In genomic region chr10:7070100-7070835, GRCm38 (mm10) we compare ENCODE assay signal across 18 mouse cellular contexts. TPM values are rescaled to one million over a fixed set of nuclear protein-coding genes. Genes with fewer than 3 reads are reported as not detected.
A peak's percentile ranks its signal among the peaks of the same experiment; 100 is the strongest.
DNase-seq lines count a peak whose midpoint lies in the region; ATAC-seq and TF ChIP-seq lines count a peak whose summit lies in the region.
"Had no signal": no experiment of that assay in that cellular context is flagged by ENCODE, and none has a peak within 500 bp of the region (broad histone marks: within the 10 kb centered on the region; RNA-seq: fewer than 3 reads in every experiment).

No protein-coding gene starts in this region.

- TF ChIP-seq CTCF in forebrain, postnatal 0 days (IDR thresholded peaks at IDR 0.05; ENCODE audit: low read depth) = no peak

- H3K27me3 ChIP-seq in forebrain, embryonic 13.5 days = no peaks in the 10 kb centered on the region
- H3K27me3 ChIP-seq in forebrain, postnatal 0 days (ENCODE audit: insufficient read depth, low read length) = no peaks in the 10 kb centered on the region
- H3K27me3 ChIP-seq in midbrain, embryonic 12.5 days = no peaks in the 10 kb centered on the region
- H3K27me3 ChIP-seq in neural tube, embryonic 15.5 days (replicated peaks) = no peaks in the 10 kb centered on the region
- H3K27me3 ChIP-seq: embryonic facial prominence, embryonic 13.5 days had no signal

- no peaks in the 10 kb centered on the region for H3K4me1 ChIP-seq in forebrain, embryonic 13.5 days
- no peaks in the 10 kb centered on the region for H3K4me1 ChIP-seq in forebrain, postnatal 0 days (ENCODE audit: insufficient read depth)
- peaks cover 7% of the 10 kb centered on the region; the same call in 1 of the 2 replicates for H3K4me1 ChIP-seq in midbrain, embryonic 12.5 days
- H3K4me1 ChIP-seq in neural tube, embryonic 15.5 days = peaks cover 10% of the 10 kb centered on the region; the same call in 1 of the 2 replicates
- H3K4me1 ChIP-seq: embryonic facial prominence, embryonic 13.5 days had no signal

- no peak overlapping the region for H3K4me2 ChIP-seq in forebrain, embryonic 13.5 days
- no peak overlapping the region for H3K4me2 ChIP-seq in forebrain, postnatal 0 days (ENCODE audit: low read depth)
- H3K4me2 ChIP-seq in midbrain, embryonic 12.5 days (replicated peaks) = peak overlapping the region; percentile 9; the same call in 1 of the 2 replicates
- H3K4me2 ChIP-seq in neural tube, embryonic 15.5 days = no peak overlapping the region
- H3K4me2 ChIP-seq: embryonic facial prominence, embryonic 13.5 days had no signal

- H3K9me3 ChIP-seq in forebrain, embryonic 13.5 days (replicated peaks) = no peaks in the 10 kb centered on the region
- H3K9me3 ChIP-seq in forebrain, postnatal 0 days (ENCODE audit: low read length) = no peaks in the 10 kb centered on the region
- no peaks in the 10 kb centered on the region for H3K9me3 ChIP-seq in midbrain, embryonic 12.5 days
- H3K9me3 ChIP-seq in neural tube, embryonic 15.5 days (replicated peaks) = no peaks in the 10 kb centered on the region
- H3K9me3 ChIP-seq: embryonic facial prominence, embryonic 13.5 days had no signal

- no peak for DNase-seq in forebrain, postnatal 0 days
- no peak for DNase-seq in frontal cortex, postnatal 36 days (ENCODE audit: low spot score in 2 of 2)
- DNase-seq in left cerebral cortex, postnatal 14 days (ENCODE audit: low spot score in 2 of 2) = no peak
- DNase-seq: adrenal gland, postnatal 10 days; cerebellum, adult 8-10 months; gastrocnemius, postnatal 14 days; heart, postnatal 10 days; liver; lung, adult 2 months; right cerebral cortex, postnatal 25 days had no signal

- H3K4me3 ChIP-seq in forebrain, embryonic 13.5 days = no peak overlapping the region
- H3K4me3 ChIP-seq in forebrain, postnatal 0 days (ENCODE audit: low read depth, low read length) = no peak overlapping the region
- H3K4me3 ChIP-seq in midbrain, embryonic 12.5 days = no peak overlapping the region
- H3K4me3 ChIP-seq in neural tube, embryonic 15.5 days (replicated peaks) = no peak overlapping the region
- H3K4me3 ChIP-seq: embryonic facial prominence, embryonic 13.5 days had no signal

- ATAC-seq in forebrain, embryonic 13.5 days = peak; percentile 70; the same call in 1 of the 2 replicates
- peak; percentile 83 for ATAC-seq in forebrain, postnatal 0 days
- ATAC-seq in midbrain, embryonic 12.5 days (ENCODE audit: low FRiP score, low read depth) = peak; percentile 87
- ATAC-seq in neural tube, embryonic 15.5 days (ENCODE audit: low FRiP score) = peak; percentile 57; the same call in 1 of the 2 replicates
- no peak for ATAC-seq in megakaryocyte, adult 5-6 weeks (ENCODE audit: poor library complexity, severe bottlenecking)
- ATAC-seq: CD4-positive, CD25-positive, alpha-beta regulatory T cell, adult 4 months had no signal

- no peak overlapping the region for H3K27ac ChIP-seq in forebrain, embryonic 13.5 days
- H3K27ac ChIP-seq in forebrain, postnatal 0 days (ENCODE audit: low read depth, low read length) = no peak overlapping the region
- no peak overlapping the region for H3K27ac ChIP-seq in midbrain, embryonic 12.5 days (replicated peaks)
- no peak overlapping the region for H3K27ac ChIP-seq in neural tube, embryonic 15.5 days (replicated peaks)
- H3K27ac ChIP-seq: embryonic facial prominence, embryonic 13.5 days had no signal

- H3K36me3 ChIP-seq in forebrain, embryonic 13.5 days (ENCODE audit: poor library complexity, severe bottlenecking) = no peaks in the 10 kb centered on the region
- H3K36me3 ChIP-seq in forebrain, postnatal 0 days (ENCODE audit: insufficient read depth) = no peaks in the 10 kb centered on the region
- H3K36me3 ChIP-seq in midbrain, embryonic 12.5 days = no peaks in the 10 kb centered on the region
- no peaks in the 10 kb centered on the region for H3K36me3 ChIP-seq in neural tube, embryonic 15.5 days
- H3K36me3 ChIP-seq: embryonic facial prominence, embryonic 13.5 days had no signal

- intact Hi-C loops in left cerebral cortex, postnatal 14 days (cut with DNase I) = no loop called here

- H3K9ac ChIP-seq in forebrain, embryonic 13.5 days = no peak overlapping the region
- no peak overlapping the region for H3K9ac ChIP-seq in forebrain, postnatal 0 days
- no peak overlapping the region for H3K9ac ChIP-seq in midbrain, embryonic 12.5 days (replicated peaks)
- no peak overlapping the region for H3K9ac ChIP-seq in neural tube, embryonic 15.5 days (replicated peaks)
- H3K9ac ChIP-seq: embryonic facial prominence, embryonic 13.5 days had no signal

- 46% methylated on average over 8 of the region's 8 CpGs for WGBS in forebrain, embryonic 13.5 days
- 33% methylated on average over 8 of the region's 8 CpGs for WGBS in forebrain, postnatal 0 days
- 39% methylated on average over 8 of the region's 8 CpGs for WGBS in midbrain, embryonic 12.5 days
- 59% methylated on average over 8 of the region's 8 CpGs for whole genome bisulfite sequencing in neural tube, embryonic 15.5 days

RNA-seq across cellular contexts. Expression of gene Ipcef1, which starts 18.0 kb away (rescaled TPM):
- polyA plus RNA-seq in forebrain, embryonic 13.5 days (2015; fragmentation: Nextera tagmentation; extraction: Ambion mirVana) = 0.61 and 1.1 TPM in 2 replicates
- total RNA-seq in forebrain, postnatal 0 days (2014; rRNA removed) = 12.0 and 13.7 TPM in 2 replicates
- polyA plus RNA-seq in forebrain, postnatal 0 days (2015; fragmentation: Nextera tagmentation; extraction: Ambion mirVana) = 1.6 and 2.2 TPM in 2 replicates
- polyA plus RNA-seq in midbrain, embryonic 12.5 days (2016; fragmentation: Nextera tagmentation; extraction: Ambion mirVana) = 0.41 and 0.56 TPM in 2 replicates
- polyA plus RNA-seq in neural tube, embryonic 15.5 days (2015; fragmentation: Nextera tagmentation; extraction: Ambion mirVana) = 2.7 and 3.9 TPM in 2 replicates
- total RNA-seq in left cerebral cortex, postnatal 14 days (2021) = 10 to 100 TPM; 80.3 to 86.4 TPM
- 22.9 and 28.0 TPM in 2 replicates for total RNA-seq in megakaryocyte, adult 5-6 weeks (2015)
- total RNA-seq in megakaryocyte, adult 5-6 weeks (2017) = 29.2 and 36.1 TPM in 2 replicates
- total RNA-seq: gastrocnemius, postnatal 14 days; MEL had no signal
- polyA plus RNA-seq: intestine, embryonic 14.5 days had no signal
